Comparison of ENCODE assay signal across 9 mouse cellular contexts in the genomic region with DNA sequence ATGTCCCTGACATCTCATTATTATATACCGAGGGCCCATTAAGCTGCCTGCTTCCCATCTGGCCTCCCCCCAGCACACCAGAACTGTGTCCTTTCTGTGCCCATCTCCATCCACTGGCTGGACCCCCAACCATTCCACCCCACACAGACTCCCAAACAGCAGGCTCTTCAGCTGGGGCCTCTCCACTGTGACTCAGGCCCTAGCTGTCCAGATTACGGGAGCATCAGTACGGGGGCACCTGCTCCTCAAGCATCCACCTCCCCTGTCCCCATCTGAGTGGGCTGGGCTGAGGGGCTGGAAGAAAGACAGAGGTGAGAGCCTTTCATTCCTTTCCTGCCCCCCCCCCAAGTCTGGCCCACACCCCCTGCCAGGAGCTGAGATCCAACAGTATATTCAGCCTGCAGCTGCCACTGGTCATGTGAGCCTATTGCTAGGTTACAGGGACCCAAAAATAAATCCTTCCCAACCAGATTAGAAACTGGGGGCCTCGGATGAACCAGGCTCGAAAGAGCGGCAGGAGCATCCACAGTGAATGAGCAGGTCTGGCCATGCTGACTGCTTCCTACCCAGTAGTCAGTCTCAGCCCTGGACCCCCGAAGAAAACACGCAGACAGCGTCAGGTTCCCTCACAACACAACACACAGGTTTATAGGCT. TPM values are rescaled to one million over a fixed set of nuclear protein-coding genes. Genes with fewer than 3 reads are reported as not detected.
DNase-seq lines count a peak whose midpoint lies in the region; ATAC-seq and TF ChIP-seq lines count a peak whose summit lies in the region.
"Had no signal": no experiment of that assay in that cellular context is flagged by ENCODE, and none has a peak within 500 bp of the region (broad histone marks: within the 10 kb centered on the region; RNA-seq: fewer than 3 reads in every experiment).

No protein-coding gene starts in this region.

- H3K36me3 ChIP-seq in heart, embryonic 16.5 days (ENCODE audit: control insufficient read depth, insufficient read depth) = no peaks in the 10 kb centered on the region
- H3K36me3 ChIP-seq in lung, postnatal 0 days (ENCODE audit: insufficient read depth, low read length) = no peaks in the 10 kb centered on the region
- H3K36me3 ChIP-seq: liver, embryonic 15.5 days had no signal

- no peaks in the 10 kb centered on the region for H3K9me3 ChIP-seq in heart, embryonic 16.5 days (replicated peaks; ENCODE audit: control insufficient read depth, low read length)
- H3K9me3 ChIP-seq in lung, postnatal 0 days (ENCODE audit: low read length) = no peaks in the 10 kb centered on the region
- H3K9me3 ChIP-seq: liver, embryonic 15.5 days had no signal

- WGBS in heart, embryonic 16.5 days = 35% methylated on average over 9 of the region's 9 CpGs
- WGBS in lung, postnatal 0 days = 62% methylated on average over 9 of the region's 9 CpGs

- peak overlapping the region; percentile 77 for H3K27ac ChIP-seq in heart, embryonic 16.5 days (ENCODE audit: low read length)
- H3K27ac ChIP-seq in lung, postnatal 0 days (ENCODE audit: low read length) = no peak overlapping the region
- H3K27ac ChIP-seq: liver, embryonic 15.5 days had no signal

- intact Hi-C loops in gastrocnemius, postnatal 36 days (cut with DNase I) = no loop called here
- intact Hi-C loops in left cerebral cortex, postnatal 14 days (cut with DNase I) = no loop called here

- peaks cover 19% of the 10 kb centered on the region for H3K4me1 ChIP-seq in heart, embryonic 16.5 days (ENCODE audit: control insufficient read depth, insufficient read depth, low read length)
- no peaks in the 10 kb centered on the region for H3K4me1 ChIP-seq in lung, postnatal 0 days (ENCODE audit: insufficient read depth, low read depth, low read length)
- H3K4me1 ChIP-seq: liver, embryonic 15.5 days had no signal

- H3K4me2 ChIP-seq in heart, embryonic 16.5 days (ENCODE audit: low read depth, low read length) = peak overlapping the region; percentile 51
- H3K4me2 ChIP-seq in lung, postnatal 0 days (replicated peaks; ENCODE audit: low read depth, low read length) = no peak overlapping the region
- H3K4me2 ChIP-seq: liver, embryonic 15.5 days had no signal

- peak; percentile 55 for DNase-seq in gastrocnemius, adult 18-20 months (ENCODE audit: low spot score)
- no peak for DNase-seq in gastrocnemius, postnatal 36 days
- peak; percentile 77 to 88 for DNase-seq in left cerebral cortex, postnatal 14 days (ENCODE audit: low spot score in 2 of 2)
- DNase-seq in right cerebral cortex, postnatal 25 days = peak; percentile 70
- no peak for DNase-seq in adrenal gland, postnatal 25 days
- DNase-seq in lung, postnatal 0 days (ENCODE audit: low spot score) = no peak
- no peak for DNase-seq in gastrocnemius, postnatal 25 days

- H3K4me3 ChIP-seq in heart, embryonic 16.5 days (ENCODE audit: low read length) = no peak overlapping the region
- H3K4me3 ChIP-seq in lung, postnatal 0 days (ENCODE audit: low read depth, low read length) = no peak overlapping the region
- H3K4me3 ChIP-seq: liver, embryonic 15.5 days had no signal

- H3K9ac ChIP-seq in heart, embryonic 16.5 days (ENCODE audit: low read length) = peak overlapping the region; percentile 38; the same call in 1 of the 2 replicates
- H3K9ac ChIP-seq in lung, postnatal 0 days (replicated peaks; ENCODE audit: low read depth) = no peak overlapping the region
- H3K9ac ChIP-seq: liver, embryonic 15.5 days had no signal

- TF ChIP-seq EP300 in lung, postnatal 0 days (IDR thresholded peaks at IDR 0.05) = no peak

- ATAC-seq in heart, embryonic 16.5 days (replicated peaks; ENCODE audit: extremely low read depth, insufficient read depth, low FRiP score) = peak; percentile 88
- ATAC-seq in lung, postnatal 0 days = no peak

- H3K27me3 ChIP-seq in heart, embryonic 16.5 days (ENCODE audit: control insufficient read depth, insufficient read depth, low read length) = no peaks in the 10 kb centered on the region
- H3K27me3 ChIP-seq in lung, postnatal 0 days (replicated peaks; ENCODE audit: insufficient read depth, low read length) = no peaks in the 10 kb centered on the region

- no peak for TF ChIP-seq CTCF in lung, postnatal 0 days (IDR thresholded peaks at IDR 0.05)

RNA-seq across cellular contexts. Expression of gene Gpr61, which starts 3.8 kb away (rescaled TPM):
- total RNA-seq in gastrocnemius, adult 18-20 months (2021) = not detected
- not detected for total RNA-seq in gastrocnemius, postnatal 36 days (2021)
- polyA plus RNA-seq in heart, embryonic 16.5 days (2015; fragmentation: Nextera tagmentation; extraction: Ambion mirVana) = 0.05 and 0.12 TPM in 2 replicates
- total RNA-seq in left cerebral cortex, postnatal 14 days (2021) = 10 to 100 TPM; 19.7 to 21.0 TPM
- 0.49 TPM in 1 of 2 replicates, not detected in the other for total RNA-seq in adrenal gland, postnatal 25 days (2021)
- polyA plus RNA-seq in lung, postnatal 0 days (2015; fragmentation: Nextera tagmentation; extraction: Ambion mirVana) = not detected in 2 replicates
- total RNA-seq in gastrocnemius, postnatal 25 days (2021) = not detected

RNA-seq across cellular contexts. Expression of gene Gnai3, which starts 12.6 kb away (rescaled TPM):
- 10 to 100 TPM; 10.2 to 14.7 TPM for total RNA-seq in gastrocnemius, adult 18-20 months (2021)
- total RNA-seq in gastrocnemius, postnatal 36 days (2021) = 10 to 100 TPM in 1 of 2 experiments, 1 to 10 TPM in 1; 9.7 to 11.3 TPM
- 77.0 and 85.5 TPM in 2 replicates for polyA plus RNA-seq in heart, embryonic 16.5 days (2015; fragmentation: Nextera tagmentation; extraction: Ambion mirVana)
- 10 to 100 TPM; 31.1 to 34.1 TPM for total RNA-seq in left cerebral cortex, postnatal 14 days (2021)
- total RNA-seq in adrenal gland, postnatal 25 days (2021) = 136 and 143 TPM in 2 replicates
- 87.4 and 96.3 TPM in 2 replicates for polyA plus RNA-seq in lung, postnatal 0 days (2015; fragmentation: Nextera tagmentation; extraction: Ambion mirVana)
- total RNA-seq in gastrocnemius, postnatal 25 days (2021) = 10 to 100 TPM; 11.4 to 11.7 TPM

RNA-seq across cellular contexts. Expression of gene Amigo1, which starts 27.6 kb away (rescaled TPM):
- total RNA-seq in gastrocnemius, adult 18-20 months (2021) = 10 to 100 TPM; 23.9 to 26.3 TPM
- total RNA-seq in gastrocnemius, postnatal 36 days (2021) = 10 to 100 TPM; 23.3 to 27.5 TPM
- polyA plus RNA-seq in heart, embryonic 16.5 days (2015; fragmentation: Nextera tagmentation; extraction: Ambion mirVana) = 2.5 and 3.5 TPM in 2 replicates
- total RNA-seq in left cerebral cortex, postnatal 14 days (2021) = 10 to 100 TPM; 55.3 to 57.7 TPM
- 21.0 and 24.7 TPM in 2 replicates for total RNA-seq in adrenal gland, postnatal 25 days (2021)
- polyA plus RNA-seq in lung, postnatal 0 days (2015; fragmentation: Nextera tagmentation; extraction: Ambion mirVana) = 4.6 TPM in 2 replicates
- 10 to 100 TPM; 21.3 to 23.3 TPM for total RNA-seq in gastrocnemius, postnatal 25 days (2021)

RNA-seq across cellular contexts. Expression of gene Cyb561d1, which starts 42.5 kb away (rescaled TPM):
- 1 to 10 TPM; 3.0 to 3.2 TPM for total RNA-seq in gastrocnemius, adult 18-20 months (2021)
- 1 to 10 TPM; 2.5 to 3.1 TPM for total RNA-seq in gastrocnemius, postnatal 36 days (2021)
- 3.2 and 3.5 TPM in 2 replicates for polyA plus RNA-seq in heart, embryonic 16.5 days (2015; fragmentation: Nextera tagmentation; extraction: Ambion mirVana)
- total RNA-seq in left cerebral cortex, postnatal 14 days (2021) = 10 to 100 TPM; 13.7 to 14.7 TPM
- total RNA-seq in adrenal gland, postnatal 25 days (2021) = 8.7 and 12.1 TPM in 2 replicates
- 4.8 and 4.9 TPM in 2 replicates for polyA plus RNA-seq in lung, postnatal 0 days (2015; fragmentation: Nextera tagmentation; extraction: Ambion mirVana)
- 1 to 10 TPM; 2.7 TPM for total RNA-seq in gastrocnemius, postnatal 25 days (2021)

RNA-seq across cellular contexts. Expression of gene Atxn7l2, which starts 52.2 kb away (rescaled TPM):
- total RNA-seq in gastrocnemius, adult 18-20 months (2021) = 1 to 10 TPM; 5.9 to 6.2 TPM
- total RNA-seq in gastrocnemius, postnatal 36 days (2021) = 1 to 10 TPM; 5.7 to 6.1 TPM
- polyA plus RNA-seq in heart, embryonic 16.5 days (2015; fragmentation: Nextera tagmentation; extraction: Ambion mirVana) = 7.0 and 7.4 TPM in 2 replicates
- total RNA-seq in left cerebral cortex, postnatal 14 days (2021) = 10 to 100 TPM; 22.5 to 23.0 TPM
- 12.8 and 15.1 TPM in 2 replicates for total RNA-seq in adrenal gland, postnatal 25 days (2021)
- polyA plus RNA-seq in lung, postnatal 0 days (2015; fragmentation: Nextera tagmentation; extraction: Ambion mirVana) = 6.1 and 6.7 TPM in 2 replicates
- total RNA-seq in gastrocnemius, postnatal 25 days (2021) = 1 to 10 TPM; 6.1 to 6.5 TPM

Comparison
In these comparisons a context has a peak if more than half of its experiments do, and no peak if none do; other contexts are left out.
1. DNase-seq: peak in gastrocnemius, adult 18-20 months (single experiment), left cerebral cortex, postnatal 14 days (2 of 2) and right cerebral cortex, postnatal 25 days (single experiment); none in gastrocnemius, postnatal 36 days (0 of 2), adrenal gland, postnatal 25 days (single experiment), lung, postnatal 0 days (single experiment) and gastrocnemius, postnatal 25 days (single experiment).
2. RNA of gene Gpr61, which starts 3.8 kb away (total RNA-seq): 19.7 to 21.0 TPM in left cerebral cortex, postnatal 14 days; 0.49 TPM in adrenal gland, postnatal 25 days, not detected in gastrocnemius, postnatal 25 days, not detected in gastrocnemius, adult 18-20 months and not detected in gastrocnemius, postnatal 36 days; every median in the first group is over 10 times any median in the second.